Mouse (Mus musculus): Measurements from ENCODE around the gene Fahd1.

- no peak for TF ChIP-seq CTCF (conservative IDR thresholded peaks at IDR 0.05; ENCODE audit: insufficient read depth, insufficient read length, low read depth, low read length)
- no peak for TF ChIP-seq POLR2A (IDR thresholded peaks at IDR 0.05; ENCODE audit: low read depth, low read length)
These were observed 9.8 kb downstream of the Fahd1 start for GRCm38 (mm10) chr17:24840341-24840740.

Measured in kidney, adult 2 months (tissue).